Mouse (Mus musculus) CD4-positive helper T cell, adult 2 months (primary cell): ENCODE measurements around the gene Esam.

Source experiments
- DNase-seq: peaks from one replicate; pipeline ENCODE4 v3.0.0-alpha.2; 2012; ENCODE audit warnings: low read depth, missing footprints, low spot score

Gene Esam

GRCm38 (mm10) chr9:37530031-37530887 lies 2.4 kb downstream of the Esam start:
- DNase-seq = no peak

GRCm38 (mm10) chr9:37530888-37531705 lies 3.2 kb downstream of the Esam start:
- DNase-seq = no peak

- DNase-seq = no peak
These were observed 9.0 kb downstream of the Esam start for GRCm38 (mm10) chr9:37536851-37537250.

- DNase-seq = no peak
These were observed 9.9 kb downstream of the Esam start for GRCm38 (mm10) chr9:37537658-37538250.

GRCm38 (mm10) chr9:37539170-37540025 lies 11.5 kb downstream of the Esam start, which contains the start of gene Vsig2:
TSS of gene Vsig2 (plus strand) at chr9:37539255.
- DNase-seq = no peak

GRCm38 (mm10) chr9:37540226-37540625 lies 12.3 kb downstream of the Esam start:
- DNase-seq = no peak

- no peak for DNase-seq
These were observed 13.1 kb downstream of the Esam start for GRCm38 (mm10) chr9:37540701-37541575.

GRCm38 (mm10) chr9:37541851-37542642 lies 14.2 kb downstream of the Esam start:
- DNase-seq = no peak

GRCm38 (mm10) chr9:37543869-37544440 lies 16.1 kb downstream of the Esam start:
- DNase-seq = no peak

GRCm38 (mm10) chr9:37544447-37545165 lies 16.7 kb downstream of the Esam start:
- peak; percentile 72 for DNase-seq

- DNase-seq = no peak
These were observed 17.3 kb downstream of the Esam start for GRCm38 (mm10) chr9:37545166-37545610.

GRCm38 (mm10) chr9:37545847-37546452 lies 18.1 kb downstream of the Esam start:
- DNase-seq = no peak

GRCm38 (mm10) chr9:37546889-37547288 lies 19.0 kb downstream of the Esam start:
- DNase-seq = no peak

GRCm38 (mm10) chr9:37550435-37550834 lies 22.6 kb downstream of the Esam start:
- no peak for DNase-seq

- no peak for DNase-seq
These were observed 24.1 kb downstream of the Esam start for GRCm38 (mm10) chr9:37551751-37552531.

- DNase-seq = peak; percentile 55
These were observed 24.8 kb downstream of the Esam start, which contains the start of gene Nrgn for GRCm38 (mm10) chr9:37552536-37553293. TSS of gene Nrgn (minus strand) at chr9:37552904.
